Mouse (Mus musculus): ENCODE measurements at regions not wholly inside any gene's neighbourhood (a gene's known extent, or its start where the extent isn't known, plus 50 kb on each side); places are given as distances from the start of the nearest gene placed in this dataset.

- TF ChIP-seq CHD2 (IDR thresholded peaks at IDR 0.05; ENCODE audit: low read depth, low read length), result no peak
- TF ChIP-seq MAFK (IDR thresholded peaks at IDR 0.05; ENCODE audit: insufficient read depth, low read depth, low read length), result no peak
- TF ChIP-seq ZC3H11A (IDR thresholded peaks at IDR 0.05; ENCODE audit: borderline replicate concordance, low read depth, low read length), result no peak
- no peak for TF ChIP-seq ZNF384 (IDR thresholded peaks at IDR 0.05; ENCODE audit: low read depth, low read length)
- TF ChIP-seq HCFC1 (IDR thresholded peaks at IDR 0.05; ENCODE audit: borderline replicate concordance, insufficient read depth, low read length), result no peak
Measured at GRCm38 (mm10) chr1:137575380-137575779, 600.1 kb downstream of the Ptprc start.

Measured in ES-E14 (cell line).